In genomic region chr8:64757956-64758355, GRCm38 (mm10) we compare ENCODE assay signal across 27 mouse cellular contexts. TPM values are rescaled to one million over a fixed set of nuclear protein-coding genes. Genes with fewer than 3 reads are reported as not detected.
DNase-seq lines count a peak whose midpoint lies in the region; ATAC-seq and TF ChIP-seq lines count a peak whose summit lies in the region.
"Had no signal": no experiment of that assay in that cellular context is flagged by ENCODE, and none has a peak within 500 bp of the region (broad histone marks: within the 10 kb centered on the region; RNA-seq: fewer than 3 reads in every experiment).

No protein-coding gene starts in this region.

- peak in 1 of 2 experiments; percentile 31 for DNase-seq in layer of hippocampus, adult 2 months (ENCODE audit: low spot score in 2 of 2)
- DNase-seq in layer of hippocampus, postnatal 36 days = no peak
- DNase-seq in ES-E14 (ENCODE audit: low read depth, low spot score) (peak; percentile 26), WW6 (ENCODE audit: low read depth, low spot score) (peak; percentile 39)
- DNase-seq in midbrain, embryonic 14.5 days = no peak
- DNase-seq in left cerebral cortex, adult 2 months (ENCODE audit: extremely low spot score in 1 of 2, low spot score in 2 of 2) = no peak
- DNase-seq: adrenal gland, adult 8-10 months; adrenal gland, postnatal 14 days; adrenal gland, postnatal 36 days; B cell, adult 2 months; cerebellum, adult 18-20 months; cerebellum, adult 8-10 months; cerebellum, adult 9-11 months; cerebellum, postnatal 14 days; cerebellum, postnatal 36 days; embryo, embryonic 11 days; forebrain, postnatal 0 days had no signal

- in situ Hi-C loops in ES-E14 (cut with MboI; ENCODE audit: low sequenced_read_pairs in 2 of 2, unreplicated experiment in 2 of 2) = no loop called here

- H3K27ac ChIP-seq in layer of hippocampus, adult 2 months = peak overlapping the region; percentile 51; the same call in 1 of the 2 replicates
- no peak overlapping the region for H3K27ac ChIP-seq in ES-E14 (ENCODE audit: insufficient read depth, low read depth, low read length, poor library complexity, severe bottlenecking)
- H3K27ac ChIP-seq in midbrain, embryonic 14.5 days (replicated peaks; ENCODE audit: low read depth, low read length) = no peak overlapping the region
- H3K27ac ChIP-seq in forebrain, embryonic 15.5 days (replicated peaks) = no peak overlapping the region
- no peak overlapping the region for H3K27ac ChIP-seq in left cerebral cortex, adult 2 months
- H3K27ac ChIP-seq: embryonic facial prominence, embryonic 13.5 days; embryonic facial prominence, embryonic 15.5 days; forebrain, embryonic 10.5 days; forebrain, embryonic 12.5 days had no signal

- peak; percentile 56 for TF ChIP-seq CTCF in layer of hippocampus, adult 2 months (conservative IDR thresholded peaks at IDR 0.05)
- TF ChIP-seq CTCF in left cerebral cortex, adult 2 months (IDR thresholded peaks at IDR 0.05) = no peak; the same call in none of the 2 replicates

- H3K36me3 ChIP-seq in ES-E14 (ENCODE audit: control insufficient read depth, insufficient read depth, low read length, poor library complexity, severe bottlenecking) = peaks cover 4% of the 10 kb centered on the region; the same call in 1 of the 2 replicates
- peaks cover 15% of the 10 kb centered on the region for H3K36me3 ChIP-seq in midbrain, embryonic 14.5 days (ENCODE audit: control insufficient read depth, insufficient read depth, low read length)
- H3K36me3 ChIP-seq in forebrain, embryonic 15.5 days = peaks cover 18% of the 10 kb centered on the region; the same call in 1 of the 2 replicates

- no peak for ATAC-seq in midbrain, embryonic 14.5 days (ENCODE audit: low FRiP score, low TSS enrichment)
- no peak for ATAC-seq in forebrain, embryonic 15.5 days (replicated peaks)
- ATAC-seq: activated CD4-positive, CD25-positive, alpha-beta regulatory T cell, adult 4 months; CD4-positive, CD25-positive, alpha-beta regulatory T cell, adult 4 months; forebrain, embryonic 14.5 days; forebrain, postnatal 0 days had no signal

- WGBS in midbrain, embryonic 14.5 days = 92% methylated on average over 15 of the region's 15 CpGs
- 94% methylated on average over 15 of the region's 15 CpGs for WGBS in forebrain, embryonic 15.5 days

- no peak overlapping the region for H3K9ac ChIP-seq in ES-E14 (ENCODE audit: insufficient read depth, low read depth, low read length, poor library complexity, severe bottlenecking)
- H3K9ac ChIP-seq in midbrain, embryonic 14.5 days (replicated peaks; ENCODE audit: low read length) = no peak overlapping the region
- no peak overlapping the region for H3K9ac ChIP-seq in forebrain, embryonic 15.5 days (replicated peaks)
- H3K9ac ChIP-seq: embryonic facial prominence, embryonic 13.5 days; embryonic facial prominence, embryonic 15.5 days; forebrain, embryonic 12.5 days; forebrain, postnatal 0 days had no signal

- intact Hi-C loops in left cerebral cortex, adult 2 months (cut with DNase I) = no loop called here

- no peaks in the 10 kb centered on the region for H3K27me3 ChIP-seq in midbrain, embryonic 14.5 days (ENCODE audit: control insufficient read depth, insufficient read depth, low read length)
- no peaks in the 10 kb centered on the region for H3K27me3 ChIP-seq in forebrain, embryonic 15.5 days
- H3K27me3 ChIP-seq: CH12.LX; embryonic facial prominence, embryonic 13.5 days; embryonic facial prominence, embryonic 15.5 days; forebrain, embryonic 12.5 days had no signal

- no peaks in the 10 kb centered on the region for H3K9me3 ChIP-seq in ES-E14 (ENCODE audit: control insufficient read depth, insufficient read depth, low read depth, low read length)
- no peaks in the 10 kb centered on the region for H3K9me3 ChIP-seq in midbrain, embryonic 14.5 days (ENCODE audit: control insufficient read depth, low read length)
- no peaks in the 10 kb centered on the region for H3K9me3 ChIP-seq in forebrain, embryonic 15.5 days
- H3K9me3 ChIP-seq: embryonic facial prominence, embryonic 13.5 days; embryonic facial prominence, embryonic 15.5 days; forebrain, embryonic 10.5 days; forebrain, embryonic 12.5 days had no signal

- no peak overlapping the region for H3K4me2 ChIP-seq in midbrain, embryonic 14.5 days (ENCODE audit: low read length)
- H3K4me2 ChIP-seq in forebrain, embryonic 15.5 days (replicated peaks) = no peak overlapping the region
- H3K4me2 ChIP-seq: embryonic facial prominence, embryonic 13.5 days; embryonic facial prominence, embryonic 15.5 days; forebrain, embryonic 12.5 days had no signal

- no peaks in the 10 kb centered on the region; a peak in 1 of 4 replicates for H3K4me1 ChIP-seq in ES-E14 (ENCODE audit: control insufficient read depth in 2 of 2, insufficient read depth in 2 of 2, low read length in 2 of 2, poor library complexity in 1 of 2)
- H3K4me1 ChIP-seq in midbrain, embryonic 14.5 days (ENCODE audit: control insufficient read depth, insufficient read depth, low read length) = no peaks in the 10 kb centered on the region
- peaks cover 8% of the 10 kb centered on the region; the same call in 1 of the 2 replicates for H3K4me1 ChIP-seq in forebrain, embryonic 15.5 days
- H3K4me1 ChIP-seq: embryonic facial prominence, embryonic 13.5 days; embryonic facial prominence, embryonic 15.5 days; forebrain, embryonic 10.5 days; forebrain, embryonic 12.5 days had no signal

- no peak overlapping the region for H3K4me3 ChIP-seq in layer of hippocampus, adult 2 months
- no peak overlapping the region for H3K4me3 ChIP-seq in ES-E14 (ENCODE audit: insufficient read depth in 1 of 2, low read depth in 1 of 2, low read length in 2 of 2, poor library complexity in 1 of 2, severe bottlenecking in 1 of 2)
- H3K4me3 ChIP-seq in midbrain, embryonic 14.5 days (replicated peaks; ENCODE audit: low read depth, low read length) = no peak overlapping the region
- no peak overlapping the region for H3K4me3 ChIP-seq in forebrain, embryonic 15.5 days
- no peak overlapping the region for H3K4me3 ChIP-seq in left cerebral cortex, adult 2 months
- H3K4me3 ChIP-seq: embryonic facial prominence, embryonic 13.5 days; embryonic facial prominence, embryonic 15.5 days; erythroblast, embryonic 14.5 days; forebrain, embryonic 10.5 days; forebrain, embryonic 12.5 days had no signal

TF ChIP-seq in ES-E14, 5 proteins besides CTCF, POLR2A, EP300 and RAD21:
- no peak for TF ChIP-seq ZC3H11A (IDR thresholded peaks at IDR 0.05; ENCODE audit: borderline replicate concordance, low read depth, low read length)
- no peak for TF ChIP-seq CHD2 (IDR thresholded peaks at IDR 0.05; ENCODE audit: low read depth, low read length)

RNA-seq across cellular contexts. Expression of gene Msmo1, which starts 24.4 kb away (rescaled TPM):
- total RNA-seq in layer of hippocampus, adult 2 months (2021) = 10 to 100 TPM; 85.9 to 86.4 TPM
- total RNA-seq in layer of hippocampus, postnatal 36 days (2021) = 10 to 100 TPM; 79.8 to 89.9 TPM
- 83.7 and 108 TPM in 2 replicates for total RNA-seq in ES-E14 (2012; rRNA removed)
- polyA plus RNA-seq in midbrain, embryonic 14.5 days (2014; fragmentation: Nextera tagmentation; extraction: Ambion mirVana) = 173 and 174 TPM in 2 replicates
- 130 and 142 TPM in 2 replicates for polyA plus RNA-seq in forebrain, embryonic 15.5 days (2015; fragmentation: Nextera tagmentation; extraction: Ambion mirVana)
- total RNA-seq in left cerebral cortex, adult 2 months (2021) = 10 to 100 TPM; 83.5 to 87.8 TPM

Comparison
In these comparisons a context has a peak if more than half of its experiments do, and no peak if none do; other contexts are left out.
1. DNase-seq: peak in ES-E14 (single experiment) and WW6 (single experiment); none in layer of hippocampus, postnatal 36 days (0 of 2), midbrain, embryonic 14.5 days (single experiment) and left cerebral cortex, adult 2 months (0 of 2).